Mouse (Mus musculus) stomach, postnatal 0 days (tissue): Measurements from ENCODE around the gene Urgcp.

Experiments
- CTCF ChIP-seq: IDR thresholded peaks from 2 replicates; pipeline ENCODE4 v1.5.1; 2016; ENCODE audit warnings: antibody characterized with exemption, low read depth, mild to moderate bottlenecking, moderate library complexity
- EP300 ChIP-seq: optimal IDR thresholded peaks from 2 replicates; pipeline ENCODE3; 2016; ENCODE audit warnings: antibody characterized with exemption

DNA sequence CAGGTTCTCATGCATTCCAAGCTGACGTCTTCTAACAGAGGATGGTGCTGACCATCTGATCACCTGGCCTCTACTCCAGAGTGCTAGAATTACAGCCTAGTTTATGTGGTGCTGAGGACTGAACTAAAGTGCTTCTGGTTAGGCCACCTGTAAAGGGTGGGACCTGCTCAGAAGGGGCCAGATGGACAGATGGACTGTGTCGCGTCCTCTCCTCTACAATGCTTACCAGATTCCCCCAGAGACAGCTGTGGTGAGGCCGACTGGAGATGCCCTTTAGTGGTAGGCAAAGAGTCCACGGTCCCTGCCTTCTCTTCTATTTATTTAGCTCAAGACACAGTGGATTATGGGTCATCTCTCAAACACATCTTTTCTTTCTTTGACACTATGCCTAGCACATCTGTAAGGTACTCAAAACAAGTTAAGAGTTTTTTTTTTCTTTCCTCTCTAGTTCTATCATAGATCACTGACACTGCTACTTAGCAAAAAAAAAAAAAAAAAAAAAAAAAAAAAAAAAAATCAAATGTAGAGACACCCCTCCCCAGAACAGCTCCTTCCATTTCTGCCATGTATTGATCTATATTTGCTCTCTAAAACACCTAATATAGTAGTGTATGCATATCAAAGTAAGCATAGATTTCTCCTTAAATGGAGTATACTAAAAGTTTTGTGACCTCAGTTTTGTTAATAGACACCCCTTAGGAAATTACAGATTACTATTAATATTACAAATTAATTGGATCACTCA, 23.1 kb downstream of the Urgcp start:
- no peak for TF ChIP-seq CTCF
- no peak for TF ChIP-seq EP300
